Mouse (Mus musculus): ENCODE measurements around the gene Anapc15.
"Not testable (repeated sequence)": the region's sequence is repeated elsewhere in the genome, so short reads cannot be mapped to it uniquely, and the experiment has no call there.

The Anapc15 gene

DNA sequence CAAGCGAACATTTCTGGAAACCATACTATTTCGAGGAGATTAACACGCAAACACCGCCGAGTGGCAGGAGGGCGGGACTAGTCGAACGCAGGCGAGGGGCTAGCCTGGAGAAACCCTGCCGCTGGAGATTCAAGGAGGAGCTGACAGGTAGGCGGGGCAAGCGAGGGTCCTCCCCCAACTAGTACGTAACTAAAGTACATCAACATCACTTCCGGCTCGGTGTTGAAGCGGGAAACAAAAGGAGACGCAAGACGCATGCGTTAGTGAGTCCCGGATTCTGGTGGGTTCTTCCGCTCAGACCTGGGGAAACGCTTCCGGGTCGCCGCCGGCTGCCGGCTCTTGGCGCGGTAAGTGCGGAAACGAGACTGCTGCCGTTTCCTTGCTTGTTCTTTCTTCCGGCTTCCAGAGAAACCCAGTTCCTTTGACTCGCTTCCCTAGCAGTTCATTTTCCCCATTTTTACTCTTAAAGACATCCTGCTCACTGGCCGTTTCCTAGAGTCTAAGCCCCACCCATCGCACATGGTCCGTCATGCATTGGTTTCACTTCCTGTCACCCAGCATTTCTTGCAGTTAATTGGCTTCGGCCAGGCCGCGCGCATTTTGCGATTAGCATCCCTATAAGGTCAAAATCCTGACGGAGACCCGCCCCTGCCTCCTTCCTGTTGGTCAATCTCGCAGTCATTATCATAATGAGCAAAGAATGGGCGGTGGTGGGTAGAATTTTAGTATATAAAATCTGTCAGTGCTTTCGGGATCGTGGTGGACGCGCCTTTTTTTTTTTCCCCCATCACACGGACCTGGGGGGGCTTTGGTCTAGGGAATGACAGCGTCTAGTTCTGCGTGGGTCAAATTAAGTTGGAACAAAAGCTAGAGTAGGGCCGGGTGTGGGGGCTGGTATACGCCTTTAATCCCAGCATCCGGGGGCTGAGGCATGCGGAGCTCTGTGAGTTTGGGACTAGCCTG is 32.9 kb downstream of the Anapc15 start:
- DNase-seq (ENCODE audit: low spot score): peak; percentile 97

DNA sequence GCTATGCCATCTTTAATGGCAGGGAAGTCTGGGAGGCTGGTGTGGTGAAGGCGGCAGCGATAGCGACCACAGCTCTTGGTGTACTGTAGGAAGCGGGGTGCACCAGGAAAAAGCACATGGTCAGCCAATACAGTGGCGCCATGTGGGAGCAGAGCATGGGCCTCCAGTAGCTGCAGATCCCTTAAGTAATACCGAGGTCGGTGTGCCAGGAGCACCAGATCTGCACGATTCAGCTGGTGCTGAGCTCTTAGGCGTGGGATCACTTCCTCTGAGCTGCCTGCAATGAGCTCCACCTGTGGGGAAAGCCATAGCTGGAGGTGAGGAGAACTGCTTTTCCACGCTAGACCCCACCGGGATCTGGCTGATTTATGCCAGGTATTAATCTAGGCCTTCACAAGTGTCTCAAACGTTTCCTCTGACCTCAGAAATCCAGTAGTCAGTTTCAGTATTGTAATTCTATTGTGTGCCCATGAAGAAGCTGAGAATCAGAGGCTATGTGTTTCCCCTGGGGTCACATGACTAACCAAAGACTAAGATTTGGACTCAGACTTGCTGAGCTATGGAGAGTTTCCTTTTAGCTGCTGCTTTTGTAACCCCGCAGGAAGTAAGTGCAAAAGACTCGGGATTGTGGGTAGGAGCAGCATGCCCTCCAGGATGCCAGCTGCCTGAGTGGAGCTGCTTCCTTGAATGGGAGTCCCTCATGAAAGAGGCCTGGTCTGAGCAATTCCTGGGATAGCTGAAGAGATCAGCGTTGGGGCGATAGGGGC is 37.0 kb downstream of the Anapc15 start:
- no peak for DNase-seq (ENCODE audit: low spot score)

DNA sequence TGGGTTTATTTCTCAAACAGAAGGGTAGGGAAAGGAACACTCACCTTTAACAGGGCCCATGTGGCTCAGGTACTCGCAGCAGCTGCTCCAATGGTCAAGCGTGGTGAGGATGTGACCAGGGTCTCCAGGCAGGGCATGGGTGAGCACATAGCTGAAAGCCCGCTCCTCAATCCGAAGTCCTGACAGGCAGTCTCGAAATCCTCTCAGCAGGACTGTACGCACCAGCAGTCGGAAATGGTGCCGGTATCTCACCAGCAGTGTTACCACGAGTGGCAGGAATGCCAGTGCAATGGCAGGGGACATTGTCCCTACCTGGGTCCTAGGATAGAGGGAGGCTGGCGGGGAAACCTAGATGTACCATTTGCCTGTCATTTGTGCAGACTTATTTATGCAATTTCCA is 38.5 kb downstream of the Anapc15 start:
- DNase-seq (ENCODE audit: low spot score): no peak

DNA sequence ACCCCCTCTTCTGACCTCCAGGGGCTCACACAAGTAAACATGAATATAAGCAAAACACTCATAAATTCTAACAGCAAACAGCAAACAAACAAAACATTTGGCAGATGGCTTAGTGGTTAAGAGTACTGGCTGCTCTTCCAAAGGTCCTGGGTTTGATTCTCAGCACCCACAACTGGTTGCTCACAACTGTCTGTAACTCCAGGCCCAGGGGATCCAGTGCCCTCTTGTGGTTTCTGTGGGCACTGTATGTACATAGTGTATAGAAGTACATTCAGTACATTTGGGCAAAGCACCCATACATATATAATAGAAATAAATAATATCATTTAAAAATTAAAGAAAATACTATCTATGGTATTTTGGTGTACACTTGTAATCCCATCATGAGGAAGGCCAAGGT is 39.3 kb downstream of the Anapc15 start:
- DNase-seq (ENCODE audit: low spot score): no peak

DNA sequence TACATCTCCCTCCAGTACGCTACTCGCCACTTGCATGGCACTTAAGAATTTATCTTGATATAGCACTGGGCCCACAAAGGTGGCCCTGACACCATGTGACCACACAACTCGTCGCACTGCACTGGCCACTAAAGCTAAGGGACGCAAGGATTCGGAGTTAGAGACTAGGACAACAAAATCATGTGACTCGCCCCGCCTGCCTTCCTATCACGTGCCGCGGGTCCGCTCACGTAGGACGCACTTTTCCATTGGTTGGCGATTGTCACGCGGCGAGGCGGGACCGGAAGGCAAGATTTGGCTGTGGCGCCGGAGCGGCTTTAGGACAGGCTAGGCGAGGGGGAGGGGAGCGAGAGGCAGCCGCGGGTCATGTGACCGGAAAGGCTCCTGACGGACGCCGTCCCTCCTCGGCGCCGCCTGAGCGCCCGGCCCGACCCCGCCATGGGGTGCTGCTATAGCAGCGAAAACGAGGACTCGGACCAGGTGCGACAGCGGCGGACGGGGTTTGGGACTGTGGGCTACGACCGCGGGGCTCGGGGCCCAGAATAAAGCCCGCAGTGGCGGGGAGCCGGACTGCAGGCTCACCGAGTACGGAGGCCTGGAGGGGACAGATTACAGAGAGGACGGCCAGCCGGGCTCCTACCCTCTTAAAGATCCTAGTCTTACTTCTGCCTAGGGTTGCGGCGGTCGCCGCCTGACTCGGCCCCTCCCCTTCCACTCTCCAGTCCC is 42.2 kb downstream of the Anapc15 start, which contains the start of gene Lamtor1:
Gene Lamtor1, plus strand, starts transcription at position 344 of the 726 bp plus-strand sequence.
- peak; percentile 98 for DNase-seq (ENCODE audit: low spot score)

DNA sequence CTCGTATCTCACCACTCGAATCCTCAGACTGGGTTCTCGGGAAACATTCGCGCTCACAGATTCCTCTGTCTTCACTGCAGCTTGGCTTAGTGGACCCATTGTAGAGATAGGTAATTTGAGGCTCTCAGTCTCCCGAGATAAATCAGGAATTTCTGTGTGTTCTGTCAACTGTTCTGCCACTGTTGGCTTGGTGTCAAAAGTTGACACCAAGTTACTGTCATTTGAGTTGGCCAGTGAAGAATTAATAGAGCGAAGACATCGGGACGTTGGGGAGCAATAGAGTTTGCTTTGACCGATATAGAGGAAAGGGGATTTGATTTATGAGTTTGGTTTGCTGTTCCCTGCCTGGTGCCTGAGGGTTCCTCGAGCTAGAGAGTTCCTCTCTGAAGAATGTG is 42.8 kb downstream of the Anapc15 start, which contains the start of gene Tomt:
Gene Tomt, minus strand, starts transcription at position 73 of the 395 bp plus-strand sequence.
- peak; percentile 53 for DNase-seq (ENCODE audit: low spot score)

DNA sequence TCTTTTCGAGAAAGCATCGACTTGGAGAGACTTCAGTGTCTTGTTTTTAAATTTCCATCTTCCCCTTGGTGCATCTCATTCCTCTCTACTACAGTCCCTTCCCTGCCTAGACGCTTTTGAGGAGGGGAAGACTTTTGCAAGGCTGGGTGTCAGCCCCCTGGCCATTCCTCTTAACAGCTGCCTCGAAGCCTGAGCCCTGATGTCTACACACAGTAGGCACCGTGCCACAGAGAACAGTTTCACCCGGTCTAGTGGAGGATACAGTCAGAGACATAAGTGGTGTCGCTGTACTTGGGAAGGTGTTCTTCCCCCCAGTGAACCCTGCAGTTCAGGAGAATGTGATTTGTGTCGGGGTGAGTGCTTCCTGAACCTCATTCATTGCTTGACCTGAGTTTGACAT is 43.2 kb downstream of the Anapc15 start:
- DNase-seq (ENCODE audit: low spot score): peak; percentile 64

DNA sequence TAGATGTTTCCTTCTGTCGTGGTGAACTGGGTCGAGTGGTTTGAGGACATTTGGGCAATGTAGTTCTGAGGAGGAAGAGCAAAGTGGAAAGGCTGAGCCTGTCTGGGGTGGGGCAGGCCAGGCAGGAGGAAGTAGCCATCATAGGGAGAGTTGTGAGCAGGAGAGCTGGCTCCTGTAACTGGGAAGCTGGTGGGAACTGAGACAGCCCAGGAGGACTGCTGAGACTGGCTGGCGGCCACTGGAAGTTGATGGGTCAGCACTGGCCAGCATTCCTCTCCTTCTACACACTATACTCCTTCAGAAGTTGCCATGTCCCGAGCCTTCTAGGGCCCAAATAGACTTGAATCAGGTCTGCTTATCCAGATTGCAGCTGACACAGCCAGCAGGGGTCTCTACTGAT is 44.9 kb downstream of the Anapc15 start:
- DNase-seq (ENCODE audit: low spot score): no peak

DNA sequence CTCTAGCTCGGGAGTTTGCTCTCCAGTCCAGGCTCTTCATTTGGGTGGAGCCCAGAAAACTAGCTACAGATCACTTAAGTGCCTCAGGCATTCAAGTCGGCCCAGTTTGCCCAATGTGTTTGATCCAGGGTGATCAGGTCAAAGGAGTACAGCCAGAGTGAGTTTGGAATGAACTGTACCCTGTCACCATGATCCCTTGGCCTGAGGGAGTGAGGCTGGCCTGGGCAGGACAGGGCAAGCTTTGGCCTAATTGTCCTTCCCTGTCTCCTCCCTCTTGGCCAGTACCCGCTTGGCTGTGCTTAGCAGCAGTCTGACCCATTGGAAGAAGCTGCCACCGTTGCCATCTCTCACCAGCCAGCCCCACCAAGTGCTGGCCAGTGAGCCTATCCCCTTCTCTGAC is 46.6 kb downstream of the Anapc15 start:
- peak; percentile 75 for DNase-seq (ENCODE audit: low spot score)

DNA sequence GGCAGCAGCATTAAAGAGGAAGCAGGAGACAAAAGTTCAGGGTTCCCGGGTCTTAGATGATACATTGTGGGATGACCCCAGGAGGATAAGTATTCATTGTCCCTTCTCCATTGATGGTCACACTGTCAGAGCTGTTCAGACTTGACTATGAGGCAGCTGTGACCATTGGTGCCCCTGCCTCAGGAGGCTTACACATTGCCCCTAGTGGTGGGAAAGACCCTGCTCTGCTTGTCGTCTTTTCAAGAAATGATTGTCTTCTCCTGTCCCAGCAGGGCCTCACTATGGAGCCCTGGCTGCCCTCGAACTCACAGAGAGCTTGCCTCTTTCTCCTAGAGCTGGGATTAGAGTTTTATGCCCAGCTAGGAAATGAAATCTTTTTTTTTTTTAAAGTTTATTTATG is 48.5 kb downstream of the Anapc15 start:
- no peak for DNase-seq (ENCODE audit: low spot score)

DNA sequence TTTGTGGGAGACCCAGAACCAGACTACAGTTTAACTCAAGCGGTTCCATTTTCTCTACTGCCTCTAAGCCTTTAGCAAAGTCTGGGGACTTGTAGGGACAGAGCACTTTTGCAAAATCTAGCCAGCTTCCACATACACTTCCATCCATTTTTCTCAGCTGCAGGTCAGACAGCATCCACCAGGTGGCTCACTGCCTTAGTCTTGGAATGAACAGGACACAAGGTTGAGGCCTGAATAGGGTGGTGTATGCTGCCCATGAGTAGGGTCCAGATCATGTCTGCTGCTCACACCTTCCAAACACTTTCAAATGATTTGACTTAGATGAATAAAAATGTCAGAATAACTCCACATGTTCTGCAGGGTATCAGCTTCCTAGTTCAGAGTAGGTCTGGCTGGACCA is 54.6 kb downstream of the Anapc15 start:
- peak; percentile 77 for DNase-seq (ENCODE audit: low spot score)

DNA sequence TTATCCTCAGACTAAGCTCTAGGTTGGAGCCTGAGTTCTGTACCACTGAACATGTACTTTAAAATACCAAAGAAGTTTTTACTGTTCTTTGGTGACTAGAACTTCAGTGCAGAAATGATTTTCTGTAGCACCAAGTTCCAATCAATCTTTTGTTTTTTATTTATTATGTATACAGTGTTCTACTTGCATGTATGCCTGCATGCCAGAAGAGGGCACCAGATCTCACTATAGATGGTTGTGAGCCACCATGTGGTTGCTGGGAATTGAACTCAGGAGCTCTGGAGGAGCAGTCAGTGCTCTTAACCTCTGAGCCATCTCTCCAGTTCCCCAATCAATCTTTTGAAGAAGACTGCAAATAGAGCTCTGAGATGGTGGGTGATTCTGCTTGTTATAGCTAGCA is 62.4 kb downstream of the Anapc15 start:
- DNase-seq (ENCODE audit: low spot score): not testable (repeated sequence)

DNA sequence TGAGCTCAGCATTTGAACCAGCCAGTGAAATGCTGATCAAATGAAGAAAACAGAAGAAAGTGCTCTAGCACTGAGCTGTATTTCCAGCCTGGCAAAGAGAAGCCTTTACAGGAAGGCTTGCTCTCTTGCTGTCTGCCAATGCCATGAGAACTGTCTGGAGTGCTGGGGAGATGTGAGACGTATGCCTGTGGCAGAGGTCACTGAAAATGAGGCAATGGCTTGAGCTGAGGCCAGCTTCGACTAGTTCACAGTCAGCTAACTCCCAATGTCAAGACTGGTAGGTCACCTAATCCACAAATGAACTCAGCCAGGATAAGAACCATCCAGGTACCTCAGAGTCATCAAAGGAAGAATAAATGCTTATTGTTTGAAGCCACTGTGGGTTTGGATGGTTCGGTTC is 64.6 kb downstream of the Anapc15 start:
- peak; percentile 85 for DNase-seq (ENCODE audit: low spot score)

DNA sequence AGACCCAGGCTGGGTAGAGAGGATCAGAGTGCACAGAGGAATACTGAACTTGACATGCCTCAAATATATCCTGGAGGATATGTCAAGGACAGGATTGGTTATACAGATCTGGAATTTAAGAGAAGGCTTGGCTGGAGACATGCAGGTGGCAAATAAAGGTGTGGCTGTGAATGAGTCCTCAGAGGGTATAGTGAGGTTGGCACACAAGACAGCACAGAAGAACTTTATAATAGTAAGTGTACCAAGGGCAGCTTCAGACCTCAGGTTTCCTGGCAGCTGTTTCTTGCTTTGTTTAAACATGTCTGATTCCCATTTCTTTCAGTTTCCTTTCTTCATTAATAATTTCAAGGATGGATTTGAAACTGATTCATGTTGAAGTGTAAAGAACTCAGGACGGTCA is 69.0 kb downstream of the Anapc15 start:
- no peak for DNase-seq (ENCODE audit: low spot score)

DNA sequence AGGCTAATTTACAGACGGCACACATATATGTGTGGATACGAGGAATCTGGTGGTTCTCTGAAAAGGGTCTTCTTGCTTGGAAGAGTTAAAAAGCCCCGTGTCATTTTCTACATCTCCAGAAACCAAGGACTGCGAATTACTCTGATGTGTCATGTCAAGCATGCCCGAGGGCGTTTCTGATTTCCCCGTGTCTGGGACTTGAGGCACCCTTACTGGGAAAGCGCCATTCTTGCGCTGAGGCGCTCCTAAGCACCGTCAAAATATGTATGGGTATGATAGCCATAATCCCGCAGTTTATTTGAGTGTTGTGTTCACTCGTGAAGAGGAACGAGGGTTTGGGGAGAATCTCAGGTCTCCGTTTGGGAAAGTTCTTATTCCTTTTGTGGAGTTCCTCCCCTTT is 69.8 kb downstream of the Anapc15 start:
- DNase-seq (ENCODE audit: low spot score): no peak

DNA sequence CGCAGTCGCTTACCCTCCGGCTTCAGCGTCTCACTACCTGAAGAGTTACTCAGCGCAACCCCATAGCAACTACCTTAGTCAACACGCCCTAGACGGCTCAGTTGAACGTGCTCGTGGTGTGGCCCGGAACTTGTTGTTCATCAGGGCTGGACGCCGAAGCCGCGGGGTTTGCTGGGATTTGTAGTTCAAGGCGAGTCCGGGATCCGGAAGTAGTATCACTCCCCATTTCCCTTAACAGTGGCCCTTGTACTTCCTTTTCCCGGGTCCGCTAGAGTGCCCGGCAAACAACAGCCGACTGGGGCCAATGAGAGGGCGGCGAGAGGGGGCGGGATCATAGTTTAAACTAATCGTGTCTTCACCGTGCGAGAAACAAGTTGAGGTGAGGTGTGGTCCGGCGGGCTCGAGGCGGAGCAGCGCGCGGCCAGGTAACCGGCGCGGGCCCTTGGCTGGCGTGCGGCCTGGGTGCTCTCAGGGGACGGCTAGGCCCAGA is 70.3 kb downstream of the Anapc15 start, which contains the start of the genes Lrrc51 and Numa1:
Gene Lrrc51, minus strand, starts transcription at position 145 of the 490 bp plus-strand sequence.
Gene Numa1, plus strand, starts transcription at position 361 of the 490 bp plus-strand sequence.
- peak; percentile 95 for DNase-seq (ENCODE audit: low spot score)

DNA sequence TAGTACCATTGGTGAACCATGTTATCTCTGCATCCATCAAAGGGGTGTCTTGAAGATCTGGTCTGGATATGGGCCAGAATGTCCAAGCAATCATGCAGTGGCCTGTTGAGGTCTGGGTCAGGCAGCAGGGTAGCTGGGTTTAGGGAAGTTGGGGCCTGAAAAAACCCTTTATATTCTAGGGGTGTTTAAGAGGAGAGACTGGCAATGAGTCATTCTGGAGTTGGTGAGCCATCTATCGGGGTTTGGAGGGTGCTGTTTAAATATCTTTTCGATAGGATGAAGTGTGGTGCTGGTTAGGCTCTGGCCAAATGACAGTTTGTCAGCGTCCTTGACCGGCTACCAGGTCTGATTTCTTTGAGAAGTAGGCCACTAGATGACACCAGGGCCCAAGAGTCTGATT is 72.4 kb downstream of the Anapc15 start:
- no peak for DNase-seq (ENCODE audit: low spot score)

DNA sequence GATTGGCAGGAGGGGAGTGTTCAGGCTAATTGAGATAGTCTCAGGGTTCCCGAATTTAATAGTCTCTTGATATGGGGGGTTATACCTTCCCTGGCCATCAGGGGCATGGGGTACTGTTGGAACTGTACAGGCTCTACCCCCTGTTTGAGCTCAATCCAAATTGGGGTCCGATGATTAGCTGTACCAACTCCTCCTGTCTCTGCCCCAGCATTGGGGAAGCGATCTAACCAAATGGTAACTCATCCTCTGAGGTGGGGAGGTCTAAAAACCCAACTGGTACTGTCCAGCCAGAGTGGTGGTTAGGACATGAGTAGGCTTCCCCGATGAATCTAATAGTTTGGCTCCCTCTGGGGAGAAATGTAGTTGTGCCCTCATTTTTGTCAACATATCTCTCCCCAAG is 73.5 kb downstream of the Anapc15 start:
- DNase-seq (ENCODE audit: low spot score): no peak

DNA sequence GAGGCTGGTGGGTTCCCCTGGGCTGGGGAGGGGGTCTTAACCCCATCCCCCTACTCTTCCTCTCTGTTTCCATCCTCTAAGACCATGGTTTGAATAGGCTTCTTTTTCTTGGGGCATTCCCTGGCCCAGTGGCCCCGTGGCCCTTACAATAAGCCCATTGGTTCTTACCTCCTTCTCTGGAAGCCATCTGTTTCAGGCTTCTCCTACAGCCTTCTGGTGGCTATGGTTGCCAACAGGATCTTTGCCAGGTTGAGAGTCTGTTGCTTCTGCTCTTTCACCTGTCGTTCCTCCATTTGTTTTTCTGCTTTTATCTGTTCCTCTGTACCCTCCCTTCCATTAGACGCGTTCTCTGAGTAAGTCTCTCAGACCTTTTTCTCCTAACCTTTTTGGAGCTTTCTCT is 74.1 kb downstream of the Anapc15 start:
- no peak for DNase-seq (ENCODE audit: low spot score)

DNA sequence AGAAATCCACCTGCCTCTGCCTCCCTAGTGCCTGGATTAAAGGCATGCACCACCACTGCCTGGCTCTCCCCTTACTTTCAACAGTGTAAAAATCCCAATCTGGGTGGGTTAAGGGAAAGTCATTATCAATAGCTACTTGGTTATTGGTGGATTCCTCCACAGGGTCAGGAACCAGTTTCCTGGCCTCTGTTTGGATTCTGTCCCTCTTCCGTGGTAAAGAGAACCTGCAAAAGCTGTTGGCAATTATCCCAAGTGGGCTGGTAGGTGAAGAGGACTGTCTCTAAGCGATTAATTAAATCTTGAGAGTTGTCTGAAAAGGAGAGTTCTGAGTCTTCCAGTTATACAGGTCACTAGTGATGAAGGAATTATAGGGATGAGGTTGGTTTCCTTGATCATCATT is 74.8 kb downstream of the Anapc15 start:
- DNase-seq (ENCODE audit: low spot score): no peak

DNA sequence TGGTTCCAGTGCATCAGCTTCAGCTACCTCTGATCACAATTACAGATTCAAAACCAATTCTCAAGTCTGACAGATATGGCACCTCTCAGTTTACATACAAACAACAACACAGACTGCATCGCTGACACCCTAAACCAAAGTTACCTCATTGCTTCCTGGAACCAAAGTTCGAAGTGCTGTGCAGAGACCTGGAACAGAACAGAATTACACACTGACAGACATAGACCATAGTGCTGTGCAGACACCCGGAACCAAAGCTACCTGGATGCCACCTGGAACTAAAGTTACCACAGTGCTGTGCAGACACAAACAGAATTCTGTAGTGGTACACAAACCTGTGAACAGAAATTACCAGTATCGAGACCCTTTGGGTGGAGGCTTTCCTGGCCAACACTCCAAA is 76.2 kb downstream of the Anapc15 start:
- DNase-seq (ENCODE audit: low spot score): no peak

DNA sequence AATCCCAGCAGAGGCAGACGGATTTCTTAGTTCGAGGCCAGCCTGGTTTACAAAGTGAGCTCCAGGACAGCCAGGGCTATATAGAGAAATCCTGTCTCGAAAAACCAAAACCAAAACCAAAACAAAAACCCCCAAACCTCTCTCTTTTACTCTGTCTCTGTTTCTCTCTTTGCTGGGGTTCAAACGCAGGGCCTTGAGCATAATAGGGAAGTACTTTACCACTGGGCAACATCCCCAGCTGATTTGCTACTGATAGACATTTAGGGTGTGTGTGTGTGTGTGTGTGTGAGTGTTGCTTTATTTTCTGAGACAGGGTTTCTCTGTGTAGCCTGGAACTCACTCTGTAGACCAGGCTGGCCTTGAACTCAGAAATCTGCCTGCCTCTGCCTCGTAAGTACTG is 85.5 kb downstream of the Anapc15 start:
- not testable (repeated sequence) for DNase-seq (ENCODE audit: low spot score)
